Mouse (Mus musculus) cerebellum, postnatal 25 days (tissue): ENCODE measurements around the gene Elp6.

Experiments used
- DNase-seq, 2 experiments: peaks; one replicate each; pipeline ENCODE4 v3.0.0; 2021; ENCODE audit warnings: mixed read lengths in 2 of 2

Elp6 gene

DNA sequence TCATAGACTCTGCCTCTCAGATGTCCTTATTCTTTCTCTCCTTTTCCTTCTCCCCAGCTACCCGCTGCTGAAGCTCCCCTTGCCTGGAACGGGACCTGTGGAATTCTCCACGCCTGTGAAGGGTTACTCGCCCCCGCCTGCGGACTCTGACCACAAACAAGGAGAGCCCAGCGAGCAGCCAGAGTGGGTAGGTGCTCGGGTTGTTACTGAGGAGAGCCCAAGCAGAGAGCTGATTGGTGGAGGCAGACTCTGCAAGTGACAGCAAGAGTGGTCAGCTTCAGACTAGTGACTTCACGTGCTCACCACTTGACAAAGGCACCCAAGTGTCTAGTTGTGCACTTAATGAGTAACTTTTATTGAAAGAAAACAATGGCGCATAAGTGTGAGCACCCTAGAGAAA, 57.4 kb downstream of the Elp6 start:
- no peak for DNase-seq

GRCm38 (mm10) chr9:110366746-110367145, 61.8 kb downstream of the Elp6 start:
- DNase-seq: no peak

DNA sequence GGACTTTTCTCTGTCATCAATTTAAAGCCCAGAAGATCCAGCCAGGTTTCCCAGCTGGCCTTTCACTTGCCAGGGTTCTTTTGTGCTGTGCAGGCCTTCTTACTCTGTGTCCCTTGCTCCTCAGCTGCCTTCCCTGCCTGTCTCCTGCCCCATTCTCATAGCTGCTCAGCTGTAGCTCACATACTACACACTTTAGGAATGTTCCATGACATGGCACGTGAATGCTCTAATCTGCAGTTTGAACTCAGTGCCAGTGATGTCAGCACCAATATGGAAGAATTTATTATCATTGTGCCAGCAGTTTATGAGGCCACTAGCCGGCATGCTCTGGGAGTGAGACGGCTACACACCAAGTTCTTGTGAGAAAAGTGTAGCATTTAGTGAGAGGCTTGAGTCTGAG, 64.9 kb downstream of the Elp6 start:
- no peak for DNase-seq
